Mouse (Mus musculus) fat pad, adult 2 months (tissue): ENCODE measurements around the gene Aars.
"Not testable (repeated sequence)": the region's sequence is repeated elsewhere in the genome, so short reads cannot be mapped to it uniquely, and the experiment has no call there.

Source experiments
- DNase-seq: peaks from one replicate; pipeline ENCODE4 v3.0.0-alpha.2; 2011; ENCODE audit warnings: low read depth, low spot score; ENCODE audit errors: extremely low read depth

Aars gene

DNA sequence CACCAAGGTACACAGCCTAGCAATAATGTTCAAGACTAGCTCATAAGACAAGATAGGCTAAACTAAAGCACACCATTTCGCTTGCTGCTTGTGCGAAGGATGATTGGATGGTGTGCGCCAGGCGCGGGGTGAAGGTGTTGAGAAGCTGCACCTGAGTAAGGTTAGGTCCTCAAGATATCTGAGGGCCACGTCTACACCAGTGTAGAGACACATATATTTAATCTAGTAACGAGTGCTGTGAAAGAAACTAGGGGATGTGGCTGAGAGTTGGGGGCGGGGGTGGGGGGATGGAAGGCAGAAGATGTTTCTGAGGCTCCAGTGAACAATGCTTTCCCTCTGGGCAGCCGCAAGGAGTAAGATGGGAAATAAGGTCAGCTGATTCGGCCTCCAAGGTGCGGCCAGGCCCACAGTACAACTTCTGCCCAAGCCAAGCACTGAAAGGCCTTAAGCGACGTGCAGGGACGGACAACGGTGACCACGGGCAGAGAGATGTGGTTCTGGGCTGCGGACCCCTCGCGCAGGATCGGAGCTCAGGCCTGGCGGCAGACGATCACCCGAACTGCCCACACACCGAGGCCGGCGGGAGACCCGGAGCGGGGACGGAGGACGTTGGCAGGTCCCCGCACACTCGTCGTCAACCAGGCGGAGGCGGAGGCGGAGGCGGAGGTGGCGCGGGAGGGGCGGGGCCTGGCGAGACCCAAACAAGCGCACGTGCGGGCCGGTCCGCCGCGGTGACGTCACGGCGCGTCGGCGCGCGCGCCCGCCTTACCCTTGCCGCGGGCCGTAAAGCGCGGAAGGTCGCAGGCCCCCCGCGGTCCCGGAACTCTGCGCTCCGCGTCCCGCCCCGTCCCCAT lies 61.1 kb downstream of the Aars start, which contains the start of gene Pdpr:
Gene Pdpr, plus strand, starts transcription at position 766 of the 854 bp plus-strand sequence.
- DNase-seq, result no peak

- not testable (repeated sequence) for DNase-seq
Measured at GRCm38 (mm10) chr8:111094719-111095302, 61.9 kb downstream of the Aars start.
